Mouse (Mus musculus) forebrain, embryonic 10.5 days (tissue): ENCODE measurements around the gene H2al1k. TPM values are rescaled to one million over a fixed set of nuclear protein-coding genes. Genes with fewer than 3 reads are reported as not detected.
"Not testable (repeated sequence)": the region's sequence is repeated elsewhere in the genome, so short reads cannot be mapped to it uniquely, and the experiment has no call there.

Experiments used
- DNase-seq: peaks from one replicate; pipeline ENCODE4 v3.0.0-alpha.2; 2017; ENCODE audit warnings: low spot score; ENCODE audit errors: extremely low spot score
- H3K27ac ChIP-seq: fragments of 300-500 bp; sonication (generic); 2 replicates; pipeline ENCODE4 v1.5.1; 2016; ENCODE audit warnings: mild to moderate bottlenecking
- H3K27me3 ChIP-seq: fragments of 300-500 bp; sonication (generic); 2 replicates; pipeline ENCODE4 v1.6.1; 2016; ENCODE audit warnings: mild to moderate bottlenecking; ENCODE audit not compliant: poor library complexity, severe bottlenecking
- H3K36me3 ChIP-seq: fragments of 300-500 bp; sonication (generic); replicated peaks from 2 replicates; pipeline ENCODE4 v1.6.1; 2016; ENCODE audit warnings: mild to moderate bottlenecking, moderate library complexity
- H3K4me1 ChIP-seq: fragments of 300-500 bp; sonication (generic); 2 replicates; pipeline ENCODE4 v1.6.1; 2016
- H3K4me3 ChIP-seq: fragments of 300-500 bp; sonication (generic); 2 replicates; pipeline ENCODE4 v1.5.1; 2016; ENCODE audit warnings: mild to moderate bottlenecking, moderate library complexity
- H3K9me3 ChIP-seq: fragments of 300-500 bp; sonication (generic); 2 replicates; pipeline ENCODE4 v1.6.1; 2016; ENCODE audit warnings: mild to moderate bottlenecking, moderate library complexity
- WGBS: fragments of 180-500 bp; shearing (Covaris S2); methylation state at CpG from one replicate; pipeline ENCODE4 v1.1.7; 2016; 5-methylcytosine and 5-hydroxymethylcytosine counted together
- polyA plus RNA-seq: library from polyadenylated mRNA; unstranded; fragments of >200 nt; fragmentation: Nextera tagmentation; extraction: Ambion mirVana; gene quantifications from 2 replicates; pipeline ENCODE4 v1.2.1, GENCODE M21; 2016

Gene H2al1k
- 0.34 TPM in 1 of 2 replicates, not detected in the other for polyA plus RNA-seq

GRCm38 (mm10) chrX:9350327-9350726 lies at the start of gene H2al1k:
TSS of gene H2al1k (plus strand) at chrX:9350627.
- not testable (repeated sequence) for DNase-seq, H3K4me1 ChIP-seq, H3K27ac ChIP-seq, H3K4me3 ChIP-seq, H3K9me3 ChIP-seq, H3K36me3 ChIP-seq, H3K27me3 ChIP-seq
- no CpG with 5 or more reads among the region's 2 CpGs for WGBS

GRCm38 (mm10) chrX:9302791-9303190 lies 47.6 kb upstream of the H2al1k start:
- no peak overlapping the region for H3K4me3 ChIP-seq
- no peaks in the 10 kb centered on the region for H3K4me1 ChIP-seq
- WGBS: 88% methylated on average over 5 of the region's 5 CpGs
- H3K9me3 ChIP-seq: no peaks in the 10 kb centered on the region
- H3K27ac ChIP-seq: no peak overlapping the region
- no peak for DNase-seq
- H3K27me3 ChIP-seq: no peaks in the 10 kb centered on the region
- no peaks in the 10 kb centered on the region for H3K36me3 ChIP-seq

GRCm38 (mm10) chrX:9303455-9303854 lies 47.0 kb upstream of the H2al1k start:
- 81% methylated on average over 1 of the region's 1 CpGs for WGBS
- Histone ChIP-seq H3K36me3 (no peaks in the 10 kb centered on the region), H3K27ac (no peak overlapping the region)

GRCm38 (mm10) chrX:9316457-9316856 lies 34.0 kb upstream of the H2al1k start:
- DNase-seq, H3K36me3 ChIP-seq, H3K9me3 ChIP-seq, H3K4me1 ChIP-seq, H3K27me3 ChIP-seq, H3K4me3 ChIP-seq, H3K27ac ChIP-seq: not testable (repeated sequence)

More at GRCm38 (mm10) chrX:9303455-9303854, 47.0 kb upstream of the H2al1k start:
- DNase-seq: no peak
- Histone ChIP-seq H3K9me3 (no peaks in the 10 kb centered on the region), H3K27me3 (no peaks in the 10 kb centered on the region), H3K4me3 (no peak overlapping the region), H3K4me1 (no peaks in the 10 kb centered on the region)

- H3K9me3 ChIP-seq, H3K27me3 ChIP-seq, H3K4me3 ChIP-seq, H3K27ac ChIP-seq, DNase-seq, H3K36me3 ChIP-seq, H3K4me1 ChIP-seq: not testable (repeated sequence)
- WGBS: 88% methylated on average over 26 of the region's 26 CpGs
Observed at GRCm38 (mm10) chrX:9327954-9328353, 22.5 kb upstream of the H2al1k start.

- H3K27ac ChIP-seq, H3K27me3 ChIP-seq, H3K36me3 ChIP-seq, H3K4me1 ChIP-seq, H3K9me3 ChIP-seq, DNase-seq, H3K4me3 ChIP-seq: not testable (repeated sequence)
- WGBS: 92% methylated on average over 12 of the region's 12 CpGs
Observed at GRCm38 (mm10) chrX:9332366-9332962, 18.0 kb upstream of the H2al1k start.

GRCm38 (mm10) chrX:9333035-9333434 lies 17.4 kb upstream of the H2al1k start:
- DNase-seq, H3K27me3 ChIP-seq, H3K36me3 ChIP-seq, H3K27ac ChIP-seq, H3K4me1 ChIP-seq, H3K9me3 ChIP-seq, H3K4me3 ChIP-seq: not testable (repeated sequence)
- WGBS: 69% methylated on average over 2 of the region's 2 CpGs

- H3K4me3 ChIP-seq, H3K27me3 ChIP-seq, H3K36me3 ChIP-seq, H3K4me1 ChIP-seq, H3K9me3 ChIP-seq, DNase-seq, H3K27ac ChIP-seq: not testable (repeated sequence)
- WGBS: 57% methylated on average over 1 of the region's 1 CpGs
Observed at GRCm38 (mm10) chrX:9334996-9335395, 15.4 kb upstream of the H2al1k start.

- not testable (repeated sequence) for H3K27me3 ChIP-seq, H3K4me1 ChIP-seq, DNase-seq, H3K27ac ChIP-seq, H3K4me3 ChIP-seq, H3K9me3 ChIP-seq, H3K36me3 ChIP-seq
- WGBS: 47% methylated on average over 1 of the region's 2 CpGs
Observed at GRCm38 (mm10) chrX:9374012-9374411, 23.6 kb downstream of the H2al1k start.

GRCm38 (mm10) chrX:9375927-9376326 lies 25.5 kb downstream of the H2al1k start:
- H3K4me3 ChIP-seq, H3K27ac ChIP-seq, H3K36me3 ChIP-seq, H3K9me3 ChIP-seq, H3K27me3 ChIP-seq, DNase-seq, H3K4me1 ChIP-seq: not testable (repeated sequence)

Other genes with a start within 250 kb of the H2al1k start
- not detected in 2 replicates for gene 4930402K13Rik, start 246.1 kb upstream of the H2al1k start, polyA plus RNA-seq
- 0.12 TPM in 2 replicates for gene Lancl3, start 150.7 kb upstream of the H2al1k start, polyA plus RNA-seq
- gene Gm14862, start 93.7 kb upstream of the H2al1k start, polyA plus RNA-seq: not detected in 2 replicates
- gene Xk, start 77.9 kb upstream of the H2al1k start, polyA plus RNA-seq: 2.9 and 3.3 TPM in 2 replicates
- gene H2al1m, start 66.9 kb upstream of the H2al1k start, polyA plus RNA-seq: not detected in 2 replicates
- gene Cybb, start 137.1 kb downstream of the H2al1k start, polyA plus RNA-seq: 0.50 and 0.54 TPM in 2 replicates
- not detected in 2 replicates for gene H2al1o, start 221.8 kb downstream of the H2al1k start, polyA plus RNA-seq